Mouse (Mus musculus): ENCODE data around the gene 5430427O19Rik.

- TF ChIP-seq CTCF (IDR thresholded peaks at IDR 0.05; ENCODE audit: low read depth, low read length) (no peak), POLR2A (IDR thresholded peaks at IDR 0.05; ENCODE audit: extremely low read depth, insufficient read depth, low read length) (no peak)
These were observed 31.0 kb upstream of the 5430427O19Rik start for GRCm38 (mm10) chrX:85839174-85839573.

All from liver, adult 2 months (tissue).